Mouse (Mus musculus): ENCODE results near the gene Prrg4.
"Not testable (repeated sequence)": the region's sequence is repeated elsewhere in the genome, so short reads cannot be mapped to it uniquely, and the experiment has no call there.

The Prrg4 gene

DNA sequence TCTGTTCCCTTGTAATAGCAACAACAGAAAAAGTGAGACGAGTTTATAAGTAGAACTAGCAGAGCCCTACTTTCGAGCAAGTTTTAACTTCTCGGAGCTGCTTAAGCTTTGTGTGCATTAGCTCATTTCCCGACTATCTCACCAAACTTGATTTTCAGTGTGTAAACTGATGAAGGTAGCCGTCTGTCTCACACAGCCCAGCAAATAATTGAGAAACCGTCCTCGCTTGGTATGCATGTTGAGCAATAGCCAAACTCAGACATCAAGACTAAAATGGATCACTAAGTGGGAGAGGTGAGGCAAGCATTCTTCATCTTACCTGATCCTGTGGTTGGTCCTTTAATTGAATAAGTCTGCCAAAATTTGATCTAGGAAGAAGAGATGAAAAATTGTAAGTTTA, 7.9 kb downstream of the Prrg4 start:
- no peak for DNase-seq (ENCODE audit: low spot score in 2 of 2)

DNA sequence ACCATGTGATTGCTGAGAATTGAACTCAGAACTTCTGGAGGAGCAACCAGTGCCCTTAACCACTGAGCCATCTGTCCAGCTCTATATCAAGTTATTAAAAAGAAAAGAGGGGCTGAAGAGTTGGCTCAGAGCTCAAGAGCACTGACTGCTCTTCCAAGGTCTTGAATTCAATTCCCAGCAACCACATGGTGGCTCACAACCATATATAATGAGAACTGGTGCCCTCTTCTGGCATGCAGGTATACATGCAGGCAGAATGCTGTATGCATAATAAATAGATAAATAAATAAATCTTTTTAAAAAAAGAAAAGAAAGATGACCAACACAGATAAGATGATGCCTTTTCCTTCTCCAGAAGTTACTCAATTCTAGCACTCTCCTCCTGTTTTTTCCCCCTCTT, 8.7 kb downstream of the Prrg4 start:
- DNase-seq (ENCODE audit: low spot score in 2 of 2) = no peak

DNA sequence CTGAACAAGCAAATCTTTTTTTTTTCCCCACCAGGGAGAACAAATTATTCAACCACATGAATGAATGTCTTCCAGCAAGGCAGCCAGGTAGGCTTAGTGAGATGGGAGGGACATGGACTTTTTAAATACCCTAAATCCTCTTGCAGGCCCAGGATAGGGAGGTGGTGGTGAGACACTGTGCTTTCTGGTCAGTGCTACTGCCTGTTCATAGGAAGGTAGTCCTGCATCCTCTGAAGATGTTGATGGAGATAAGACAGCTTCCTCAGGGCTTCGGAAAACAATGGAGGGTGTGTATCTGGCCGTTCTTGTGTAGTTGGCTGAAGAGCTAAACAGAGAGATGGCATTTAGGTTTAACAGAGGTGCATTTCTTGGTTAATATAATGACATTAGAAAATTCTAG, 17.2 kb downstream of the Prrg4 start:
- no peak for DNase-seq (ENCODE audit: low spot score in 2 of 2)

DNA sequence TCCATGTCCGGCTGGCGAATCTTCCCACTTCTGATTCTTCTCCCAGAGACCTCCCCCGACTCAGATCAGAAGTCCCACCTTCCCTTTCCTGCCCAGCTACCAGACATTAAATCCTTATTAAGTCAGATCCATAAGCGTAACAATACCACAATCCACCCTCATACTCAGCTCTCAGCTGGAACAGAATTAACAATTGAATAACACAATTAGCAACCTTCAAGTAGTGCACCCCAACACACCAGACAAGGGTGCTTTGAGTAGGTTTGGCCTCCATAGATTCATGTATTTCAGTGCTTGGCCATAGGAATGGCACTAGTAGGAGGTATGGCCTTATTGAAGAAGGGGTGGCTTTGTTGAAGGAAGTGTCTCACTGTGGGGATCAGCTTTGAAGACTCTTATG, 23.5 kb downstream of the Prrg4 start:
- no peak for DNase-seq (ENCODE audit: low spot score in 2 of 2)

DNA sequence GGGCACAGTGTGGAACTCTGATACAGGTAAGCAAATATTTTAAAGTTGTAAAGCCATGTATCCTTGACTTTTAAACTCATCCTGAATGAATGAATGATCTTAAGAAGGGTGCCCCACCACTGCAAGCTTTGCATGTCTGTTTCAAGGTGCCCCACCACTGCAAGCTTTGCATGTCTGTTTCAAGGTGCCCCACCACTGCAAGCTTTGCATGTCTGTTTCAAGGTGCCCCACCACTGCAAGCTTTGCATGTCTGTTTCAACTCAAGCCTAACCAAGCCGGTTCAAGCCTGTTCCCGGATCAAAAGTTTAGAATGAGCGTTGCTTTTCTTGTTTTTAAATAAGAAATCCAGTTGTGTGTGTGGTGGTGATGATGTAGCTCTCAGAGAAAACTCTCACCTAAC, 30.9 kb downstream of the Prrg4 start:
- not testable (repeated sequence) for DNase-seq (ENCODE audit: low spot score in 2 of 2)

DNA sequence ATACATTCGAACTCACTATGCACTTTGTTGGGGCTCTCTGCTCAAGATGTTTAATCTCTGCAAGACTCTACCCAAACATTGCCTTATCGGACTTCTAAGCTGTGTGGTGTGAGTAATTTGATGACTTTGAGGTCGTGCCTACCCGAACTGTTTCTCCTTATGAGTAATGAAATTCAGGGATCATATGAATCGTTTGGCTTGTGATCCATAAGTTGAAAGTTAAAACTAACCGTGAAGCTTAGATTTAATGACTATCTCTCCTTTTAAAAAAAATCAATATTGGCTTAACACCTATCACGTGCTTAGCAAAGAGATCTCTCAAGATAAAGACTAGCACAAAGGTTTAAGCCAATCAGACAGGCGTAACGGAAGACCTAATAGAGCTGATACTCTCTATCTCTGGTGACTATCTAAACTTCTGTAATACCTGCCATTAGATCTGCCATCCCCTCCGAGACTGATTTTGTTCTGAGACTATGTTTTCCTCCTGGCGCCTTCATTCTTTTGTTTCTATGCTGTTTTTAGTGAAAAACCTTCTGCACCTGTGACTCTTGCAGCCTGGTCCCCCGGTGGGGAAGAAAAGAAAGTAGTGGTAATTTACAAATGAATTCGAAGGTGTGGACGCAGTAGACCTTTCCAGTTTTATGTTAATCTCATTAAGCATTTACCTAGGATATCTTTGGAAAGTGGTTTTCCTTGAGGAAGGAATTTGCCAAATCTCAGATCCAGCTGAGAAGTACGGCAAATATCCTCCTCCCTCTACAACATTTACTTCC, 31.9 kb downstream of the Prrg4 start:
- no peak for DNase-seq (ENCODE audit: low spot score in 2 of 2)

DNA sequence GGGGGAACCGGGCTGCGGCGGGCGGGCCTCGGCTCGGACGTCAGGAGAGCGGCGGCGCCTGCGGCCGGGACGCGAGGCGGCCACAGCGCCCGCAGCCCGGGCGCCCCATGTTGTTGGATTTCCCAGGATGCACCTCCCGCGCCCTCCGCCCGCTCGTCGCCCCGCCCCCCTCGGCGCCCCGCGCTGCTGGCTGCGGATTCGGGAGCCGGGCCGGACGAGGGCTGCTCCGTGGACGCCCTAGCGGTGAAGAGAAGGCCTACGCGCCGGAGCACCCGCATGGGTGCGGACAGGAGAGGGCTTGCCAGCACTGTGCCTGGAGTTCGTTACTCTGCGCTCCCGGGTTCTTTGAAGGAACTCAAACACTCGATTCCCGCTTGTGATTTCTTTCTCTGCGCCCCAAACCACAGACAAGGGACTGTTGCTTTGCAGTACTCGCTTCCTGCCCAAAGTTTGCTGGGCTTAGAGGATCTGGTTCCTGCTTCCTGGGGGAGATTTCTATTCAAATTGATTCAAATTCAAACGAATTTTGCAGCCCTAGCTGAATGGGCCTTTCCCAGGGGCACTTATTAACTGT, 32.7 kb downstream of the Prrg4 start:
- DNase-seq (ENCODE audit: low spot score in 2 of 2) = peak; percentile 86 to 89

DNA sequence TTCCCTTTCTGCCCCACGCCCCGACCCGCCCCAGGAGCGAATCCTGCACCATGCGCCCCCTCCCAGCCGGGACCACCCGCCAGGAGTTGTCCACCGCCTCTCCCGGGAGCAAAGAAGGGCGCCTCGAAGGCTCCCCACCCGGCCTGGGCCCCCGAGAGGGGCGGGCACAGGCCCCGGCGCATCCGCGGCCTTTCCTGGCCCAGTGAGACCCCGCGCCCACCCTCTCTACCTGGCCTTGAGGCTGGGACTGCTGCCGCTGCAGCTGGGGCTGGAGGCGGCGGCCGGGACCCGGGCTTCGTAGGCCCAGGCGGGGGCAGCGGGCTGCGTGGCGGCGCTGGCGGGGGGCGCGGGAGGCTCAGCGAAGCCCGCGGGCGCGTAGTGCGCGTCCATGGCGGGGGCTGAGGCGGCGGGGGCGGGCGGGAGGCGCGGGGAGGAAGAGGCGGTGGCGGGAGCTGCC, 33.3 kb downstream of the Prrg4 start, which contains the start of gene Qser1:
Gene Qser1, minus strand, starts transcription at position 390 of the 457 bp plus-strand sequence.
- peak in 1 of 2 experiments; percentile 36 for DNase-seq (ENCODE audit: low spot score in 2 of 2)

DNA sequence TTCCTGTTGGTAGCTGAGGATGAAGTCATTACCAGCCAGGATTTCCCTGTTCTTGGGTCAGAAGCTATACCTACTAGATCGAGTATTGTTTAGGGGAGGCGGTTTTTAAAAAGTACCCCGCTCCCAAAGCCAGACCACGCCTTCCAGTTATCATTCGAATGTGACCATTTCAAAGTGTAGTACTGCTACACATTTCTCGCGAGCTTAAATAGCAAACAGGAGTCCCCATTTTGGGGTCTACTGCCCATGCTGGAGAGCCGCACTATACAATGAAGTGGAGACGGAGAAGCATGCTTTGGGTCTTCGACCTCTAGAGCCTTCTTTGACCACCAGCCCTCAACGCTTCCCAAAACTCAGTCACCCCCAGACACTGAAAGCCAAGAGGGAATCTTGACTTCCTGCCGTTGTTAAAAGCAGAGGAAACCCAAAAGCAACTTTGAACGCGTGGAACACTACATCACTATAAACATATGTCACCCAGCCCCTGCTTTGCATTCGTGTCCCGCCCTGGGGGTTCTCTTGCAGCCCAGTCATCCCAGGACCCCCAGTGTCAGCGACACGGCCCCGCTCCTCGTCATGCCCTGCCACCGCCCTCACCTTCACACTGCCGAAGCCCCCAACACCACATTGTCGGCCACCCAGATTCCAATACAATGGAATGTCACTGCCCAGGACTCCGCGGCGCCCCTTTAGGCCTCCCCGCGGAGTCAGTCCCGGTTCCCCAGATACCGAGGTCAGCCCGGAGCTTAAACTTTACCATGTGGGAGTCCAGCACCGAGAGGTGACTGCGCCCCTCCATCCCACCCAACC, 33.9 kb downstream of the Prrg4 start:
- peak; percentile 20 to 35 for DNase-seq (ENCODE audit: low spot score in 2 of 2)

DNA sequence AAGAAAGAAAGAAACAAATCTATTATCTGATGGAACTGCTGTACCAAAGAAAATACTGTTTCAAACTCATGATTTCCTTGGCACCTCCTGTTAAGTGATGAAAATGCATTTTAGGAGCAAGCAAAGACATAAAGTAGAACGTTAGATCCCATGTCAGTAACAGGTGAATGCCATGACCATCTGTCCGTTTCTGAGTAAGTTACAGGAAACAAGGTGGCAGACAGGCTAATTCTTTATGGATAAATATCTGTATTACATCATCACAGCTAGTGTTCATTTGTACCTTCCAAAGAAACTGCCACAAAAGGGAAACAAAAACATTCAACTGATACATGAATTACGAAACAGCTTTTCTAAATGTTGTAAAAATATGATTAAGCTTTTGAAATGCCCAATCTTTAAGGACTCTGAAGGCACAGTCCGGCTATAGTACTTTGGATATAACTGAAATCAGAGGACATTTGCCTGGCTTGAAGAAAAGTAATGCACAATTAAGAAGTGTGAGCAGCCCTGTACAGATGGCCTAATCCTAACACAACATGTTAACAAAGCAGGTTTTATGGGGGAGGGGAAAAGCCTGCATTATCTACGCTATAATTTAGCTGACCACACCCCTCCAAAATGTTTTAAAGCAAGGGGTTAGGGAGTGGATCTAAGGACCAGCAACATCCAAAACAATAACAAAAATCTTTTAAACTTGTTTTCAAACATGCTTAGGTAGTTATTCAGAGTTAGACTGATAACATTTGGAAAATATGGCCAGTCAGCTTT, 35.3 kb downstream of the Prrg4 start:
- no peak for DNase-seq (ENCODE audit: low spot score in 2 of 2)

DNA sequence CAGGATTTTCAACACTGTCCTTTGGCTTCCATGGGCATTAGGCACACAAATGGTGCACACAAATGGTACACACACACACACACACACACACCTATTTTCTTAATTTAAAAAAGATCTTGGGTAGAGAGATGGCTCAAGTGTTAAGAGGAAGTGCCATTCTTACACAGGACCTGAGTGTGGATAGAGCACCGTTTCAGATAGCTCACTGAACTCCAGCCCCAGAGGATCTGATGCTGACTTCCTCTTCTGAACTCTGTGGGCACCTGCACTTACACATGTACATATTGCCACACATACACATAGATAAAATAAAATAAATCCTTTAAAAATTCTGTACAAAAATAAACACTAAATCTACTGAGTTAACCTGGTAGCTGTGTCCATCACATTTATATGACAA, 44.2 kb downstream of the Prrg4 start:
- DNase-seq (ENCODE audit: low spot score in 2 of 2) = no peak

Data from frontal cortex, postnatal 36 days (tissue).